Mouse (Mus musculus): Measurements from ENCODE around the gene Trip4. TPM values are rescaled to one million over a fixed set of nuclear protein-coding genes. Genes with fewer than 3 reads are reported as not detected.
A peak's percentile ranks its signal among the peaks of the same experiment; 100 is the strongest.
"Not testable (repeated sequence)": the region's sequence is repeated elsewhere in the genome, so short reads cannot be mapped to it uniquely, and the experiment has no call there.

The Trip4 gene
- polyA plus RNA-seq, 1 experiment from 2014 or later = 25.8 TPM

DNA sequence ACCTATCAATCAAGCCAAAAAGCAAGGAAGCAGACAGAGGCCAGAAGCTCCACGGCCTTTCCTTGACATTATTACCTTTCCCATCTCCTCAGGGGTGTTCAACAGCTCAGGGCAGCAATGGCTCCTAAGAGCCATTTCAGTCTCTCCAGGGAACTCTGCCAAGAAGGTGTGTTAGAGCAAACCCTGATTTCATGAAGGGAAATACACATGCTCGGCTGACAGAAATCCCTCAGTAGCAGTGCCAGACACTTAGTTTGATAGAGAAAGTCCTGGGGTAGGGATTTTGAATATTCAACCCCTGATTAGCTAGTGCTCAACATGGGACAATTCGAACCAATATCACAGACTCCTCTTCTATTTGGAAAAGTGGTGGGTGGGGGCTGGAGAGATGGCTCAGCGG lies 117.5 kb downstream of the Trip4 start:
- Histone ChIP-seq H3K4me3 (replicated peaks) (no peak overlapping the region), H3K36me3 (peaks cover 4% of the 10 kb centered on the region), H3K4me2 (no peak overlapping the region), H3K9ac (no peak overlapping the region), H3K9me3 (no peaks in the 10 kb centered on the region), H3K27ac (no peak overlapping the region), H3K27me3 (replicated peaks) (no peaks in the 10 kb centered on the region), H3K4me1 (peaks cover 11% of the 10 kb centered on the region)
- ATAC-seq (ENCODE audit: insufficient read depth, low FRiP score, low read depth) = no peak
- 64% methylated on average over 4 of the region's 4 CpGs for WGBS

DNA sequence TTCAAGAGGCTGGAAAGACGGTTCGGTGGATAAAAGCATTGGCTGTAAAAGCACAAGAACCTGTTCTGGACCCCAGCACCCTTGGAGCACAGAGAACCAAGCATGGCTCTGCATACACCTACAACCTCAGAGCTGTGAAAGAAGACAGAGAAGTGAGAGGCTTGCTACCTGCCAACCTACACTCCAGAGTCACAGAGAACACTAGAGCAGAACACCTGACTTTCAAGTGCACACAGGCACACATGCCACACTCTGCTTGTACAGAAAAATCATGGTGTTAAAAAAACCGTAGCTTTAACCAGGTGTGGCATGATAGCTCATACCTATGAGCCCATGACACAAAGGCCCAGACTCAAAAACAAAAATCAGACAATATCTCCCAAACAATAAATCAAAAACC lies 118.8 kb downstream of the Trip4 start:
- WGBS = 88% methylated on average over 3 of the region's 3 CpGs
- no peak for ATAC-seq (ENCODE audit: insufficient read depth, low FRiP score, low read depth)
- H3K9me3 ChIP-seq = no peaks in the 10 kb centered on the region
- no peak overlapping the region for H3K4me2 ChIP-seq
- peaks cover 11% of the 10 kb centered on the region for H3K4me1 ChIP-seq
- H3K36me3 ChIP-seq = peaks cover 4% of the 10 kb centered on the region
- no peak overlapping the region for H3K4me3 ChIP-seq (replicated peaks)
- H3K9ac ChIP-seq = no peak overlapping the region
- H3K27me3 ChIP-seq (replicated peaks) = no peaks in the 10 kb centered on the region
- no peak overlapping the region for H3K27ac ChIP-seq

DNA sequence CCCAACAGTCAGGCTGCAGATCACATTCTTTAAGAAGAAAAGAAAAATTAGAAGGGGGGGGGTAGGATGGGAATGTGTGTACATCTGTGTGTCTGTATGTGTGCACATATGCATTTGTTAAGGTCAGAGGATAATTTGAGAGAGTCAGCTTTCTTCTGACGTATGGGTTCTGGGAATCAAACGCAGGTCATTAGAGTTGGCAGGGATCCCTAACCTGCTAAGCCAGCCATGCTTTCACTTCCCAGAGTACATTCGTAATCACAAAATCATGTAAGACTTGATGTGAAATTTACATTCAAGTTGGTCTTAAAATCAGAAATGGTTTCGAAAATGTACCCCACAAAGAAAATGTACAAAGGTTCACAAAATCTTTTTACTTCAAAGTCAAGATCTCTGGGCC lies 120.0 kb downstream of the Trip4 start:
- Histone ChIP-seq H3K36me3 (no peaks in the 10 kb centered on the region), H3K4me1 (peaks cover 11% of the 10 kb centered on the region)
- WGBS = 53% methylated on average over 4 of the region's 4 CpGs

DNA sequence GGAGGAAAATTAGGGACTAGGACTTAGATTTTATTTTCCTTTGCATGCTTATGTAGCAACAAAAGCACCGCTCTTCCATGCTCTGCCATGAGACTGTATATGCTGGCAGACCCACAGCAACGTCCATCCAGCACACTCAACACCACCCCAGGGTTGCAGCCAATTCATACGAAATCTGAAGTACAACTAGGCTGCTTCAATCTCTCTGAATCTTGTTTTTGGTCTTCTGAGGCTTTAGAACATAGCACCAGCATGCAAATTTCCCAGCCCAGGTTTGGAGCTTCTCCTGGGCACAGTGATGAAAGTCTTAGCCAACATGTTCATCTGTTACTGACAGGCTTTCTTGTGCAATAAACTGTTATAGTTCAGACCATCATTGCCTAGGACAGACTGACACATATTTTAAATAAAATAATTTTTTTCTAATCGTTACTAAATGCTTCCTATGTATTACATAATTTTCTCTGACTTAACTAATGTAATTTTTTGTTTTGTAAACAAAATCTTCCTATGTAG lies 120.7 kb downstream of the Trip4 start:
- Histone ChIP-seq H3K4me2 (no peak overlapping the region), H3K27ac (peak overlapping the region; percentile 48; the same call in 1 of the 2 replicates), H3K27me3 (replicated peaks) (no peaks in the 10 kb centered on the region), H3K4me1 (peaks cover 11% of the 10 kb centered on the region), H3K9ac (no peak overlapping the region), H3K36me3 (no peaks in the 10 kb centered on the region), H3K9me3 (no peaks in the 10 kb centered on the region), H3K4me3 (replicated peaks) (no peak overlapping the region)
- 66% methylated on average over 4 of the region's 4 CpGs for WGBS
- ATAC-seq (ENCODE audit: insufficient read depth, low FRiP score, low read depth) = no peak

More for the DNA sequence above, 120.0 kb downstream of the Trip4 start:
- H3K27me3 ChIP-seq (replicated peaks) = no peaks in the 10 kb centered on the region
- no peak overlapping the region for H3K27ac ChIP-seq
- no peak for ATAC-seq (ENCODE audit: insufficient read depth, low FRiP score, low read depth)
- H3K4me3 ChIP-seq (replicated peaks) = no peak overlapping the region
- no peak overlapping the region for H3K4me2 ChIP-seq
- H3K9me3 ChIP-seq = no peaks in the 10 kb centered on the region
- H3K9ac ChIP-seq = no peak overlapping the region

DNA sequence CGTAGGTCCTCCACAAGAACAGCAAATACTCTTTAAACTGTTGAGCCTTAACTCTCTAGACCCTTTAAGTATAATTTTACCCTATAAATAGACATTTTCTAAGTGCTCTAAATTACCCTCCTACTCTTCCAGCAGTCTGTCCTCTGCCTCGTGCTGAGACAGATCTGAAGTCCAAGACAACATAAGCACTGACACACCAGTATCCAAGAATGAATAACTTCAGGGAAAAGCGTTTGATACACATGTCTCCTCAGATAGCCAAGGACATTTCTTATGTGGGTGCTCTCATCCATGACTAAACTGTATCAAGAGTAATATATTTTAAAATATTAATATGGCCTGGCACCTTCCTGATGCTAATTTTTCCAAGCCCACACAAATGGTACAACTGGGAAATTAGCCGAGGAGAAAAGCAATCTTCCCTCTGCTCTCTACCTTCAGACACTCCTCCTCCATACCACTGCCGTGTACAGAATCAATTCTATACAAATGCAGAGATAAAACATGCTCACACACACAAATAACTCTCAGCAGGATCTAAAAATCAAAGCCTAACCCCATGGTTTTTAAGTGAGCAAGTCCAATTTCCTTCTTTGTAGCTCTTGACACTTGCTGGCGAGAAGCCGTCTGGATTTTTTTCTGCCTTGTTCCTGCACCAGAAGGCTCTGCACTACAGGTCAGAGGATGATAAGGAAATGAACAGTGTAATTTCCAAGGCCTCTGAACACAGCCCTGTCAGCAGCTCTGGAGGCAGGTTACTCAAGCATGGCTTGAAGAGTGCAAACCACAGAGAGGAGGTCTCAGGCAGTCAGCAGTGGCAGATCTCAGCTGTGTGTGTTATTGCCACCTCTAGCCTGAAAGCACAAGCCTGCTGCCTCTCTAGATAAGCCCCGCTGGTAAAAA lies 121.5 kb downstream of the Trip4 start:
- no peak overlapping the region for H3K4me2 ChIP-seq
- H3K27me3 ChIP-seq (replicated peaks) = no peaks in the 10 kb centered on the region
- H3K27ac ChIP-seq = peak overlapping the region; percentile 48
- ATAC-seq (ENCODE audit: insufficient read depth, low FRiP score, low read depth) = peak; percentile 78
- H3K36me3 ChIP-seq = no peaks in the 10 kb centered on the region
- no peak overlapping the region for H3K9ac ChIP-seq
- no peak overlapping the region for H3K4me3 ChIP-seq (replicated peaks)
- peaks cover 11% of the 10 kb centered on the region for H3K4me1 ChIP-seq
- H3K9me3 ChIP-seq = no peaks in the 10 kb centered on the region
- 42% methylated on average over 8 of the region's 8 CpGs for WGBS

DNA sequence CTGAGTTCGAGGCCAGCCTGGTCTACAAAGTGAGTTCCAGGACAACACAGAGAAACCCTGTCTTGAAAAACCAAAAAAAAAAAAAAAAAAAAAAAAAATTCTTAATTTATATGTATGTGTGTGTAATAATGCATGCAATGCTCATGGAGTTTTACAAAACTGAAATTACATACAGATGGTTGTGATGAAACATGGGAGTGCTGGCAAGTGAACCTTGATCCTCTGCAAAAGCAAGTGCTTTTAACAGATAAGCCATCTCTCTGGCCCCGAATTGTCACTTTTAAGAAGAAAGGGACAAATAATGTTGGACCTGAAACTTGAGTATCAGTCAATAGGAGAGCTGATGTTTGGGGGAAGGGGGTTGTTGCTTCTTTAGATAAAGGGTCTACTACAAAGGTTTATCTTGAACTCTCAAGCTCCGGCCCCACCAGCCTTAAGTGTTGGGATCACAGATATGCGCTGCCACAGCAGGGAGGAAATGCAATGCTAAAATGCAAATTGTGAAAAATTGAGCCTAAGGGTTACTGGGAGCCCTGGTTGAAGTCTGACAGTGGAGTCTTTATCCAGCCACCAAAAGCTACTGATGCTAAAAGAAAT lies 122.7 kb downstream of the Trip4 start:
- Histone ChIP-seq H3K9ac (no peak overlapping the region), H3K27me3 (replicated peaks) (no peaks in the 10 kb centered on the region), H3K4me1 (peaks cover 11% of the 10 kb centered on the region), H3K4me2 (no peak overlapping the region), H3K9me3 (no peaks in the 10 kb centered on the region), H3K4me3 (replicated peaks) (no peak overlapping the region), H3K27ac (no peak overlapping the region), H3K36me3 (no peaks in the 10 kb centered on the region)
- 70% methylated on average over 4 of the region's 4 CpGs for WGBS
- no peak for ATAC-seq (ENCODE audit: insufficient read depth, low FRiP score, low read depth)

DNA sequence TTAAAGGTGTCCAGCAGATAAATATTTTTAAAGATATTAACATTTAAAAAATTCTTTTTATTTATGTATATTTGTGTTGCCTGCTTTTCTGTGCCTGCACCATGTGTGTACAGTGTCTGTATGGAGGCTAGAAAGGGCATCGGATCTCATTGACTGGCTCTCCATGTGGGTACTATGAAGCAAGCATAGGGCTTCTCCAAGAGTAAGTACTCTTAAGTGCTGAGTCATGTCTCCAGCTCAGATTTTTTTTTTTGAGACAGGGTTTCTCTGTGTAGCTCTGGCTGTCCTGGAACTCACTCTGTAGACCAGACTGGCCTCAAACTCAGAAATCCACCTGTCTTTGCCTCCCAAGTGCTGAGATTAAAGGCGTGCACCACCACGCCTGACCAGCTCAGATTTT lies 129.0 kb downstream of the Trip4 start:
- not testable (repeated sequence) for H3K9me3 ChIP-seq; H3K36me3 ChIP-seq; H3K4me2 ChIP-seq; ATAC-seq (ENCODE audit: insufficient read depth, low FRiP score, low read depth); H3K4me3 ChIP-seq (replicated peaks); H3K27ac ChIP-seq; H3K9ac ChIP-seq; H3K27me3 ChIP-seq (replicated peaks)
- 93% methylated on average over 3 of the region's 3 CpGs for WGBS
- H3K4me1 ChIP-seq = peaks cover 15% of the 10 kb centered on the region

Other genes starting within 250 kb of the Trip4 start
- 231 and 236 TPM in 2 replicates for gene Oaz2, start 240.8 kb downstream of the Trip4 start, polyA plus RNA-seq (2015; fragmentation: Nextera tagmentation; extraction: Ambion mirVana)
- 6.4 and 6.5 TPM in 2 replicates for gene Zfp609, start 81.2 kb downstream of the Trip4 start, polyA plus RNA-seq (2015; fragmentation: Nextera tagmentation; extraction: Ambion mirVana)
- gene Pclaf, start 18.6 kb downstream of the Trip4 start, polyA plus RNA-seq (2015; fragmentation: Nextera tagmentation; extraction: Ambion mirVana) = 160 and 168 TPM in 2 replicates
- gene Csnk1g1, start 130 bp upstream of the Trip4 start, polyA plus RNA-seq (2015; fragmentation: Nextera tagmentation; extraction: Ambion mirVana) = 12.9 and 14.5 TPM in 2 replicates
- 836 and 887 TPM in 2 replicates for gene Ppib, start 151.4 kb upstream of the Trip4 start, polyA plus RNA-seq (2015; fragmentation: Nextera tagmentation; extraction: Ambion mirVana)
- gene Snx22, start 160.9 kb upstream of the Trip4 start, polyA plus RNA-seq (2015; fragmentation: Nextera tagmentation; extraction: Ambion mirVana) = 2.2 and 4.6 TPM in 2 replicates
- 124 and 129 TPM in 2 replicates for gene Snx1, start 217.8 kb upstream of the Trip4 start, polyA plus RNA-seq (2015; fragmentation: Nextera tagmentation; extraction: Ambion mirVana)
- gene Ciao2a, start 217.8 kb upstream of the Trip4 start, polyA plus RNA-seq (2015; fragmentation: Nextera tagmentation; extraction: Ambion mirVana) = 170 and 180 TPM in 2 replicates
- gene Dapk2, start 249.4 kb upstream of the Trip4 start, polyA plus RNA-seq (2015; fragmentation: Nextera tagmentation; extraction: Ambion mirVana) = 6.8 and 10.1 TPM in 2 replicates

Measured in stomach, embryonic 15.5 days (tissue).